Mouse (Mus musculus) heart, embryonic 12.5 days (tissue): ENCODE results near the gene Tbx6. TPM values are rescaled to one million over a fixed set of nuclear protein-coding genes. Genes with fewer than 3 reads are reported as not detected.

Experiments
- ATAC-seq: fragments of 200-750 bp; cut with Nextera tagmentation; 2 replicates; pipeline ENCODE4 v1.8.0; 2017; ENCODE audit warnings: moderate TSS enrichment, moderate library complexity; ENCODE audit not compliant: insufficient number of reproducible peaks, low FRiP score
- H3K27ac ChIP-seq: fragments of 300-500 bp; sonication (generic); 2 replicates; pipeline ENCODE4 v1.5.1; 2016; ENCODE audit warnings: mild to moderate bottlenecking, moderate library complexity; ENCODE audit not compliant: poor library complexity, severe bottlenecking
- H3K27me3 ChIP-seq: fragments of 300-500 bp; sonication (generic); replicated peaks from 2 replicates; pipeline ENCODE4 v1.6.1; 2016; ENCODE audit warnings: mild to moderate bottlenecking, moderate library complexity
- H3K36me3 ChIP-seq: fragments of 300-500 bp; sonication (generic); 2 replicates; pipeline ENCODE4 v1.6.1; 2016; ENCODE audit warnings: mild to moderate bottlenecking, moderate library complexity
- H3K4me1 ChIP-seq: fragments of 300-500 bp; sonication (generic); replicated peaks from 2 replicates; pipeline ENCODE4 v1.6.1; 2016; ENCODE audit warnings: mild to moderate bottlenecking
- H3K4me2 ChIP-seq: fragments of 300-500 bp; sonication (generic); 2 replicates; pipeline ENCODE4 v1.6.1; 2016; ENCODE audit warnings: mild to moderate bottlenecking, moderate library complexity
- H3K4me3 ChIP-seq: fragments of 300-500 bp; sonication (generic); 2 replicates; pipeline ENCODE4 v1.5.1; 2016; ENCODE audit warnings: mild to moderate bottlenecking
- H3K9ac ChIP-seq: fragments of 300-500 bp; sonication (generic); 2 replicates; pipeline ENCODE4 v1.6.1; 2016; ENCODE audit warnings: mild to moderate bottlenecking, moderate library complexity
- H3K9me3 ChIP-seq: fragments of 300-500 bp; sonication (generic); replicated peaks from 2 replicates; pipeline ENCODE4 v1.6.1; 2016; ENCODE audit warnings: mild to moderate bottlenecking, moderate library complexity
- WGBS: fragments of 180-500 bp; shearing (Covaris S2); methylation state at CpG from one replicate; pipeline ENCODE4 v1.1.7; 2016; 5-methylcytosine and 5-hydroxymethylcytosine counted together
- polyA plus RNA-seq: library from polyadenylated mRNA; unstranded; fragments of >200 nt; fragmentation: Nextera tagmentation; extraction: Ambion mirVana; gene quantifications from 2 replicates; pipeline ENCODE4 v1.2.1, GENCODE M21; 2016

Gene Tbx6
- polyA plus RNA-seq, 1 experiment from 2014 or later, result 0.33 TPM

GRCm38 (mm10) chr7:126795387-126796317 is 14.4 kb downstream of the Tbx6 start:
- H3K4me1 ChIP-seq, result peaks cover 59% of the 10 kb centered on the region
- no peak overlapping the region for H3K27ac ChIP-seq
- H3K9me3 ChIP-seq, result no peaks in the 10 kb centered on the region
- H3K4me2 ChIP-seq, result peak overlapping the region; percentile 94; the same call in 1 of the 2 replicates
- WGBS, result 79% methylated on average over 16 of the region's 16 CpGs
- peaks cover 39% of the 10 kb centered on the region for H3K36me3 ChIP-seq
- peak overlapping the region; percentile 89 for H3K4me3 ChIP-seq
- no peak for ATAC-seq
- no peaks in the 10 kb centered on the region for H3K27me3 ChIP-seq
- no peak overlapping the region for H3K9ac ChIP-seq

- Histone ChIP-seq H3K27me3 (no peaks in the 10 kb centered on the region), H3K9ac (peak overlapping the region; percentile 98), H3K4me1 (peaks cover 60% of the 10 kb centered on the region), H3K27ac (0 out of 2 replicates have a peak overlapping the region, but pooled peaks have one; percentile 100), H3K4me3 (peak overlapping the region; percentile 89), H3K9me3 (no peaks in the 10 kb centered on the region), H3K4me2 (peak overlapping the region; percentile 94), H3K36me3 (peaks cover 39% of the 10 kb centered on the region)
- ATAC-seq, result no peak
- 73% methylated on average over 8 of the region's 8 CpGs for whole genome bisulfite sequencing
These were observed 15.2 kb downstream of the Tbx6 start for GRCm38 (mm10) chr7:126796350-126796932.

DNA sequence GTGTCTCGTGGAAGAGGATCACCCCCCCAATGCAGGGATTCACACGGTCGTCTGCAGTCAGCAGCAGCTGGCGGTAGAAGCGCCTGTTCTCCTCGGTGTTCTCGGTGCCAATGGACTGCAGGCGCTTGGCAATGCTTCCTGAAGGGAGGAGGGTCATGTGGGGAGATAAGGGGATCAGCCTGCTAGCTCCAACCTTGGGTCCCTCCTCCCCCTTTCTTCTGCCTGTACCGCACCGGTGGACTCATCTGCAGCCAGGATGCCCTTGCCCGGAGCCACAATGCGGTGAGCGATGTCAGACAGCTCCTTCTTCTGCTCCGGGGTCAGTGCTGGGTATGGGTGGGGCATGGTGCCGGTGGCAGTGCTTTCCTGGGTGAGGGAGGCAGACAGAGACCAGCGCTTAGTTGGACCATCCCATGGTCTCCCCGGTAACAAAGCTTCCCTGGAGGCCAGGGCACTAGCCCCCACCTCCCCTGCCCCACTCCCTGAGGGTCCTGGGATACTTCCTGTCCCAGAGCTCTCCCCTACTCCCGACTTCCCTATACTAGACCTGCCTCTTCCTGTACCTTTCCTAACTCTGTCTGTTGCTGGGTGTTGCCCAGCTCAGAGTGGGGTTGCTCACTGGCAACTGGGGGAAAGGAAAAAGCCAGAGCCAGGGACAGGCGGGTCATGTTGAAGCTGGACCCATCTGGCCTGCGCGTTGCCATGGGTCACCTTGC is 16.3 kb downstream of the Tbx6 start, which contains the start of gene Fam57b:
TSS of gene Fam57b (plus strand) at position 258 of the 716 bp plus-strand sequence.
- Histone ChIP-seq H3K9ac (peak within 1 kb of the TSS; percentile 98), H3K27me3 (no peaks in the 10 kb centered on the region), H3K27ac (peak within 1 kb of the TSS; percentile 100), H3K9me3 (no peaks in the 10 kb centered on the region), H3K4me1 (peaks cover 60% of the 10 kb centered on the region), H3K4me2 (peak within 1 kb of the TSS; percentile 94), H3K36me3 (peaks cover 39% of the 10 kb centered on the region), H3K4me3 (peak within 1 kb of the TSS; percentile 89)
- 0 out of 2 replicates have a peak, but pooled peaks have one; percentile 7 for ATAC-seq
- 10% methylated on average over 21 of the region's 21 CpGs for WGBS

DNA sequence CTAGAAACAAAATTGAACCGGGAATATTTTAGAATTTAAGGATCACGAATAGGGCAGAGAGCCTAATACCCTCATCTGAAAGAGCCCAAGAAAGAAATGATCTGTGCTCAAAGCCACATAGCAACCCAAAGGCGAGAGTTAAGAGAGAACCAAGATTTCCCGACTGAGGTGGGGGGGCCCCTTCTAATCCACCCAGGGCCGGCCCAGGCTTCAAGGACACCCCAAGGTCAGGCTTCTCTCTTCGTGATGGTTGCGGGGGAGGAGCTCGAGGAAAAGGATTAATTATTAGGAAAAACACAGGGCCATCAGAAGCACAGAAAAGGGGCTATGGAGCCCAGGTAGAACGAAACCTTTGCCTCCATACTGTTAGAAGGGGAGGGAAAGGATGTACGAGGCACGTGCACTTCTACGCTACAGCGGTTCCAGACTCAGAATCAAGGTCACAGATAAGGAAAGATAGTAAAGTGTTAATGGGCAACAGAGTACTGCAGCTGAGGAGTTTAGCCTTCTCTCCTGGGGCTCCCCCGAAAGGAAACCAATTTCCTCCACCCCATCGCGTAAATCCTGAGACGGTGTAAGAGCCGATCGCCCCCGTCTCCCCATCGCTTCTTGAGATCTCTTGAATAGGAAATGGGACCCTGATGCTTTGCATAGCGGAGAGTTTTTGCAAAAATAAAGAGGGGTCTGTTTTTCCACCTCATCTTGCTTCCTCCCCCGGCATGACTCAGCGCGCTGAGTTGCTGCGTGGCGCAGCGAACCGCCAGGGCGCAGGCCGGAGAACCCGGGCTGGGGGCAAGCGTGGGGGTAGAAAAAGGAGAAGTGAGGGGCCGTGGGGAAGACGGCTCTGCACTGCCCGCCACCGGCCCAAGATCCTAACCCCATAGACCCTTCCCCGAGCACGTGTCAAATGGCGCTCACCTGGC is 17.1 kb downstream of the Tbx6 start:
- under 1% methylated on average over 40 of the region's 40 CpGs for WGBS
- no peaks in the 10 kb centered on the region for H3K9me3 ChIP-seq
- peak overlapping the region; percentile 94 for H3K4me2 ChIP-seq
- peaks cover 52% of the 10 kb centered on the region for H3K4me1 ChIP-seq
- H3K9ac ChIP-seq, result peak overlapping the region; percentile 98
- H3K4me3 ChIP-seq, result peak overlapping the region; percentile 89
- H3K27me3 ChIP-seq, result no peaks in the 10 kb centered on the region
- ATAC-seq, result peak; percentile 38
- H3K36me3 ChIP-seq, result peaks cover 39% of the 10 kb centered on the region
- peak overlapping the region; percentile 100 for H3K27ac ChIP-seq

- no peaks in the 10 kb centered on the region for H3K27me3 ChIP-seq
- H3K9me3 ChIP-seq, result no peaks in the 10 kb centered on the region
- H3K4me2 ChIP-seq, result peak overlapping the region; percentile 94
- 1% methylated on average over 36 of the region's 36 CpGs for WGBS
- peaks cover 37% of the 10 kb centered on the region for H3K36me3 ChIP-seq
- peak overlapping the region; percentile 100 for H3K27ac ChIP-seq
- peaks cover 49% of the 10 kb centered on the region for H3K4me1 ChIP-seq
- H3K9ac ChIP-seq, result peak overlapping the region; percentile 98
- H3K4me3 ChIP-seq, result peak overlapping the region; percentile 89
- peak; percentile 95 for ATAC-seq
These were observed 17.8 kb downstream of the Tbx6 start for GRCm38 (mm10) chr7:126799050-126799467.

GRCm38 (mm10) chr7:126799468-126800268 is 18.4 kb downstream of the Tbx6 start:
- H3K36me3 ChIP-seq, result peaks cover 31% of the 10 kb centered on the region

DNA sequence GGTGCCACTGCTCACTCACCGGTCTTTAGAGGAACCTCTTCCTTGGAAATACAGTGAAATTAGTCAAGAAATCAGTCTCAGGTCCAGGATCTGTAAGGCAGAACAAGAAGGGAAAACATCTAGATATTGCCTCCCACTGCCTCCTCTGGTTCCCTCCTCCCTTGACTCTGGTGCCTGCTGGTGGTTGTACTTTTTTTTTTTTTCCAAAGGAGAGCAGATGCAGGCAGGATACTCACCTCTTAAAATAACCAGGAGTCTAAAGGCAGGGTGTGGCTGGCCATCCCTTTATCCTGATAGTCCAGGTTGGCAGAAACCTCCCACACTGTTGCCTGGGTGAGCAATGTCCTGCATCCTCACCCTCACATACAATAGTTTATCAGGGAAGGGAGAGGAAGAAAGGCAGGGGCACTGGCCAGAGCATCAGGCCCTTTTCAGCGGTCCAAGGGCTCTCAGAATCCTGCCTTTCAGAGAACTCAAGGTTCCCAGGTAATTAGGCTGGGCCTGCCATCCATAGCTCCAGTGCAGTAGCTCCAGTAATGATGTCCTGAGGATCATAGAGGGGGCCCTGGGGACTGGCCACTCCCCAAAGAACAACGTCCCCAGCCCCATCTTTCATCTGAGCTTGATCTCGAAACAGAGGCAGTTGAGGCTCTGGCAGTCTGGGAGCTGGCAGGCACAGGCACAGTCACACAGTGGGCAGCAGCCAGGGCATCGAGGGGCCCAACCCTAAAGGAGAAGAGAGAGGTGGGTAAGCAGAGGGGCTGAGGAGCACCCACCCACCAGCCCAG is 19.2 kb downstream of the Tbx6 start:
- H3K27ac ChIP-seq, result peak overlapping the region; percentile 100
- peak overlapping the region; percentile 94 for H3K4me2 ChIP-seq
- WGBS, result 55% methylated on average over 5 of the region's 5 CpGs
- peak overlapping the region; percentile 85 for H3K9ac ChIP-seq
- peaks cover 39% of the 10 kb centered on the region for H3K4me1 ChIP-seq
- no peaks in the 10 kb centered on the region for H3K27me3 ChIP-seq
- H3K36me3 ChIP-seq, result peaks cover 23% of the 10 kb centered on the region
- no peaks in the 10 kb centered on the region for H3K9me3 ChIP-seq
- peak overlapping the region; percentile 89 for H3K4me3 ChIP-seq
- no peak for ATAC-seq

More at GRCm38 (mm10) chr7:126799468-126800268, 18.4 kb downstream of the Tbx6 start:
- no peaks in the 10 kb centered on the region for H3K9me3 ChIP-seq
- peak overlapping the region; percentile 89 for H3K4me3 ChIP-seq
- H3K27me3 ChIP-seq, result no peaks in the 10 kb centered on the region
- H3K9ac ChIP-seq, result peak overlapping the region; percentile 85
- peaks cover 47% of the 10 kb centered on the region for H3K4me1 ChIP-seq
- WGBS, result 1% methylated on average over 38 of the region's 38 CpGs
- ATAC-seq, result peak; percentile 88
- peak overlapping the region; percentile 100 for H3K27ac ChIP-seq
- peak overlapping the region; percentile 94 for H3K4me2 ChIP-seq

- H3K27ac ChIP-seq, result peak overlapping the region; percentile 100; the same call in 1 of the 2 replicates
- no peaks in the 10 kb centered on the region for H3K9me3 ChIP-seq
- H3K4me3 ChIP-seq, result no peak overlapping the region
- H3K27me3 ChIP-seq, result no peaks in the 10 kb centered on the region
- no peak for ATAC-seq
- peaks cover 34% of the 10 kb centered on the region for H3K4me1 ChIP-seq
- 92% methylated on average over 16 of the region's 16 CpGs for WGBS
- H3K9ac ChIP-seq, result peak overlapping the region; percentile 85; the same call in 1 of the 2 replicates
- peaks cover 17% of the 10 kb centered on the region for H3K36me3 ChIP-seq
- H3K4me2 ChIP-seq, result no peak overlapping the region
These were observed 19.8 kb downstream of the Tbx6 start for GRCm38 (mm10) chr7:126801057-126801422.
